Mouse (Mus musculus): ENCODE measurements around the gene Gm11077. TPM values are rescaled to one million over a fixed set of nuclear protein-coding genes. Genes with fewer than 3 reads are reported as not detected.

Gene Gm11077
- polyA plus RNA-seq, 1 experiment from 2014 or later: not detected

Other genes with a start within 250 kb of the Gm11077 start
- gene Aebp2, start 106.6 kb upstream of the Gm11077 start, polyA plus RNA-seq (2014; fragmentation: Nextera tagmentation; extraction: Ambion mirVana): 7.7 and 8.4 TPM in 2 replicates

All from forebrain, embryonic 14.5 days (tissue).